Mouse (Mus musculus): ENCODE data around the gene Nr1h4. TPM values are rescaled to one million over a fixed set of nuclear protein-coding genes. Genes with fewer than 3 reads are reported as not detected.

Gene Nr1h4
- polyA plus RNA-seq, 1 experiment from 2014 or later, result 10.5 TPM

DNA sequence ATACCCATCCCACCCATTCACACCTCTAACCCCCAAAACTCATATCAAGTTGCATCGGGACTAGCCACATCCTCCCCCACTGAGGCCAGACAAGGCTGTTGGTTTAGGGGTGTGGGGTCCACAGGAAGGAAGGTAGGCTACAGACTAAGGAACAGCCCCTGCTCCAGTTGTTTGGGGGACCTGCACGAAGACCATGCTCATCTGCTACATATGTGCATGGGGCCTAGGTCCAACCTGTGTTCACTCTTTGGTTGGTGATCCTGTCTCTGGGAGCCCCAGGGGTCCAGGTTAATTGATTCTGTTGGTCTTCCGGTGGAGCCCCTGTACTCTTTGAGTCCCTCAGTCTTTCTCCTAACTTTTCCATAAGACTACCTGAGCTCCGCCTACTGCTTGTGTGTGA, 13.0 kb downstream of the Nr1h4 start:
- DNase-seq (ENCODE audit: low spot score), result no peak
- Histone ChIP-seq H3K36me3 (ENCODE audit: control insufficient read depth, insufficient read depth, low read length) (no peaks in the 10 kb centered on the region), H3K27me3 (ENCODE audit: control insufficient read depth, insufficient read depth, low read length) (no peaks in the 10 kb centered on the region), H3K4me1 (replicated peaks; ENCODE audit: control insufficient read depth, insufficient read depth) (no peaks in the 10 kb centered on the region), H3K4me3 (ENCODE audit: low read depth, low read length) (no peak overlapping the region), H3K9ac (ENCODE audit: low read length) (no peak overlapping the region), H3K4me2 (replicated peaks; ENCODE audit: low read depth) (no peak overlapping the region), H3K9me3 (ENCODE audit: control insufficient read depth, low read length) (no peaks in the 10 kb centered on the region), H3K27ac (replicated peaks) (no peak overlapping the region)
- no peak for ATAC-seq (ENCODE audit: low FRiP score, low TSS enrichment)
- WGBS, result 93% methylated on average over 4 of the region's 4 CpGs
- TF ChIP-seq EP300 (optimal IDR thresholded peaks at IDR 0.05), result no peak
- no peak for TF ChIP-seq CTCF (IDR thresholded peaks at IDR 0.05; ENCODE audit: low read depth)

DNA sequence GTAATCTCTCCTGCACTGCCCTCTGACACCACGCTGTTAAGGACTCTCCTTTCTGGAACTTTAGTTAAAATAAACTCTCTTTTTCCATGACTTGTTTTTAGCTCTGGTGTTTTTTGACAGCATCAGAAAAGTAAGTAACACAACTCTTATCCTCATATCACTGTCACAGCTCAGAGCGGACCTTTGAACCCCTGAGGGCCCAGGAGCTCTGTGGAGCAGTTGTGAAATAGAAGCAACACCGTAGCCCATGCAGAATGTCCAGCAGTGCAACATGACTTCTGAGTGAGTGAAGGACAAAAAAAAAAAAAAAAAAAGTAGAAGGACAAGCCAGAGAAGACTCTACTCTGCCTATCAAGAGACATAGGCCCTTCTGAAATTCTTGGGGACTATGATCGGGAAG, 14.2 kb downstream of the Nr1h4 start:
- no peaks in the 10 kb centered on the region for H3K4me1 ChIP-seq (replicated peaks; ENCODE audit: control insufficient read depth, insufficient read depth)
- H3K4me2 ChIP-seq (replicated peaks; ENCODE audit: low read depth), result no peak overlapping the region
- no peaks in the 10 kb centered on the region for H3K9me3 ChIP-seq (ENCODE audit: control insufficient read depth, low read length)
- WGBS, result 78% methylated on average over 4 of the region's 4 CpGs
- ATAC-seq (ENCODE audit: low FRiP score, low TSS enrichment), result no peak
- no peak for TF ChIP-seq EP300 (optimal IDR thresholded peaks at IDR 0.05)
- no peak for TF ChIP-seq CTCF (IDR thresholded peaks at IDR 0.05; ENCODE audit: low read depth)
- H3K4me3 ChIP-seq (ENCODE audit: low read depth, low read length), result no peak overlapping the region
- no peaks in the 10 kb centered on the region for H3K36me3 ChIP-seq (ENCODE audit: control insufficient read depth, insufficient read depth, low read length)
- no peaks in the 10 kb centered on the region for H3K27me3 ChIP-seq (ENCODE audit: control insufficient read depth, insufficient read depth, low read length)
- DNase-seq (ENCODE audit: low spot score), result no peak
- no peak overlapping the region for H3K9ac ChIP-seq (ENCODE audit: low read length)
- H3K27ac ChIP-seq (replicated peaks), result no peak overlapping the region

DNA sequence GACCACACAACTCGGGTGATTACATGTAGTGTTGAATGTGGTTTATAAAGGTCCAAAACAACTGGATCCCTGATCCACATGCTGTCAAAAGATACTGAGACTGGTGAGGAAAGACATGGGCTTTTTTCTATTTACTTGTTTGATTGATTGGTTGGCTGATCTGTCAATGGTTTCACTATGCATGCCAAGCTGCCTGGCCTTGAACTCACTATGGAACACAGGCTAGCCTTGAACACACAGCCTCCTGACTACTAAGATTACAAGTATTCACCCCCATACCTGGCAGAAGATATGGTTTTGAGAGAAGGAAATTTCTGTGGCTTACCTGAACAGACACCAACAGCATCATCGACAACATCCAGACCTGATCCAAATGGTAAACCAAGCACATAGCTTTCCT, 15.0 kb downstream of the Nr1h4 start:
- Histone ChIP-seq H3K4me2 (replicated peaks; ENCODE audit: low read depth) (no peak overlapping the region), H3K36me3 (ENCODE audit: control insufficient read depth, insufficient read depth, low read length) (no peaks in the 10 kb centered on the region), H3K27me3 (ENCODE audit: control insufficient read depth, insufficient read depth, low read length) (no peaks in the 10 kb centered on the region), H3K27ac (replicated peaks) (no peak overlapping the region), H3K9ac (ENCODE audit: low read length) (no peak overlapping the region), H3K9me3 (ENCODE audit: control insufficient read depth, low read length) (no peaks in the 10 kb centered on the region), H3K4me1 (replicated peaks; ENCODE audit: control insufficient read depth, insufficient read depth) (no peaks in the 10 kb centered on the region), H3K4me3 (ENCODE audit: low read depth, low read length) (no peak overlapping the region)
- ATAC-seq (ENCODE audit: low FRiP score, low TSS enrichment), result no peak
- TF ChIP-seq CTCF (IDR thresholded peaks at IDR 0.05; ENCODE audit: low read depth) (no peak), EP300 (optimal IDR thresholded peaks at IDR 0.05) (no peak)
- WGBS, result 78% methylated on average over 2 of the region's 2 CpGs
- no peak for DNase-seq (ENCODE audit: low spot score)

DNA sequence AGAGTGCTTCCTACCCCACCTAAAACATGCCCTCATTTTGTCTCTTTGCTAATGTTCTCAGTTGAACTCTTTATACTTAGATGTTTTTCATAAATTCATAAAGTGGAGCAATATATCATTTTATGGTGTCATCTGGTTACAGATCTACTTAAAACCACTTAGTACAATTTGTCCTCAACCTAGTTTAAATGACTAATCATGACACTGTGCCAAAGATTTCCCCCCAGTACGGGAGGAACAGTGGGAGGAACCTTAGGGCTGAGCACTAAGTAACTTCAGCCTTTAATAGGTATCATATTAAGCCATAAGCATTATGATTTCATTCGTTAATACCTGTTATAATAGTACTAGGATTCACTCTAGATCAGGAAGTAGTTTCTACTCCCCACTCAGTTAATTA, 17.6 kb downstream of the Nr1h4 start:
- H3K4me3 ChIP-seq (ENCODE audit: low read depth, low read length), result no peak overlapping the region
- no peak for TF ChIP-seq CTCF (IDR thresholded peaks at IDR 0.05; ENCODE audit: low read depth)
- no peak for TF ChIP-seq EP300 (optimal IDR thresholded peaks at IDR 0.05)
- H3K27me3 ChIP-seq (ENCODE audit: control insufficient read depth, insufficient read depth, low read length), result no peaks in the 10 kb centered on the region
- ATAC-seq (ENCODE audit: low FRiP score, low TSS enrichment), result no peak
- no peak for DNase-seq (ENCODE audit: low spot score)
- H3K9ac ChIP-seq (ENCODE audit: low read length), result no peak overlapping the region
- no peaks in the 10 kb centered on the region for H3K4me1 ChIP-seq (replicated peaks; ENCODE audit: control insufficient read depth, insufficient read depth)
- no peaks in the 10 kb centered on the region for H3K36me3 ChIP-seq (ENCODE audit: control insufficient read depth, insufficient read depth, low read length)
- H3K4me2 ChIP-seq (replicated peaks; ENCODE audit: low read depth), result no peak overlapping the region
- no peaks in the 10 kb centered on the region for H3K9me3 ChIP-seq (ENCODE audit: control insufficient read depth, low read length)
- H3K27ac ChIP-seq (replicated peaks), result no peak overlapping the region
- WGBS, result 61% methylated on average over 2 of the region's 2 CpGs

DNA sequence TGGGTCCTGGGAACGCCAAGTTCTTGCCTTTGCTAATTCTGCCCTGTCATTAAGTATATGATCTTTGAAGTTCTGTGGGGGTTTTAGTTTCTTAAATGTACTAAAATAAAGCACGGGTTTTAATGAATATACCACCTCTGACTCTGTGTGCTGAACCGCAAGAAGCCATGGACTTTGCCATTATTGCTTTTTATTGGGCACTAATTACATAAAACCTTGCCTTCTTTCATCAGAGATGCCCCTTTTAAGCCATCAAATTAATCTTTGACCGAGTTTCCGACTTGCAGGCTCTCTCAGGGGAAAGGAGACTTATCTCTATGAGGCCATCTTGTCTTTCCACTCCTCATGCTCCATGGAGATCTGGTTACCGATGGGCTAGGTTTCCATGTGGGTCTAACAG, 20.8 kb downstream of the Nr1h4 start:
- Histone ChIP-seq H3K27ac (replicated peaks) (no peak overlapping the region), H3K27me3 (ENCODE audit: control insufficient read depth, insufficient read depth, low read length) (no peaks in the 10 kb centered on the region), H3K36me3 (ENCODE audit: control insufficient read depth, insufficient read depth, low read length) (no peaks in the 10 kb centered on the region), H3K9ac (ENCODE audit: low read length) (no peak overlapping the region), H3K4me1 (replicated peaks; ENCODE audit: control insufficient read depth, insufficient read depth) (no peaks in the 10 kb centered on the region), H3K4me3 (ENCODE audit: low read depth, low read length) (no peak overlapping the region), H3K4me2 (replicated peaks; ENCODE audit: low read depth) (no peak overlapping the region), H3K9me3 (ENCODE audit: control insufficient read depth, low read length) (no peaks in the 10 kb centered on the region)
- WGBS, result 85% methylated on average over 6 of the region's 6 CpGs
- TF ChIP-seq EP300 (optimal IDR thresholded peaks at IDR 0.05) (no peak), CTCF (IDR thresholded peaks at IDR 0.05; ENCODE audit: low read depth) (no peak)
- DNase-seq (ENCODE audit: low spot score), result no peak
- no peak for ATAC-seq (ENCODE audit: low FRiP score, low TSS enrichment)

DNA sequence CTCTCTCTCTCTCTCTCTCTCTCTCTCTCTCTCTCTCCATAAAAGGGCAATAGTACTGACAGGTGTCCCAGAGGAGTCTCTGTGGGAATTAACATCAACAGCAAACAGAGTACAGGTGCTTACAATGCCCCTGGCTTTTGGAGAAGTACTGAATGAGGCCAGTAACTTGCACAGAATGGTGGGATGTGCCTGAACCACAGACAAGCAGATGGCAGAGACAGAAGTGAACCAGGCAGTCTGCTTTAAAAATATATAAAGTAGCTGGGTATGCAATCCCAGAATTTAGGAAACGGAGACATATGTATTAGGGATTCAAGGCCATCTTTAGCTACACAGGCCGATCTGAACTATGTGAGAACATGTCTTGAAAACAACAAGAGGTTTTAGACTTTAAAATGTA, 22.8 kb downstream of the Nr1h4 start:
- DNase-seq (ENCODE audit: low spot score) (no peak), ATAC-seq (ENCODE audit: low FRiP score, low TSS enrichment) (no peak)
- no peaks in the 10 kb centered on the region for H3K36me3 ChIP-seq (ENCODE audit: control insufficient read depth, insufficient read depth, low read length)
- no peak overlapping the region for H3K27ac ChIP-seq (replicated peaks)
- H3K9ac ChIP-seq (ENCODE audit: low read length), result no peak overlapping the region
- H3K4me1 ChIP-seq (replicated peaks; ENCODE audit: control insufficient read depth, insufficient read depth), result no peaks in the 10 kb centered on the region
- H3K4me3 ChIP-seq (ENCODE audit: low read depth, low read length), result no peak overlapping the region
- no peaks in the 10 kb centered on the region for H3K27me3 ChIP-seq (ENCODE audit: control insufficient read depth, insufficient read depth, low read length)
- 89% methylated on average over 2 of the region's 2 CpGs for WGBS
- no peak overlapping the region for H3K4me2 ChIP-seq (replicated peaks; ENCODE audit: low read depth)
- no peaks in the 10 kb centered on the region for H3K9me3 ChIP-seq (ENCODE audit: control insufficient read depth, low read length)
- no peak for TF ChIP-seq EP300 (optimal IDR thresholded peaks at IDR 0.05)

Data from stomach, postnatal 0 days (tissue).